Mouse (Mus musculus) bone marrow, adult 2 months (tissue): ENCODE measurements around the gene Nckipsd.

Experiments used
- CTCF ChIP-seq: fragments of 200-500 bp; IDR thresholded peaks from 2 replicates; pipeline ENCODE4 v1.5.1; 2011; ENCODE audit warnings: low read length, control low read depth; ENCODE audit not compliant: control insufficient read depth, insufficient read depth
- POLR2A ChIP-seq: fragments of 200-500 bp; IDR thresholded peaks from 2 replicates; pipeline ENCODE4 v1.6.1; 2011; ENCODE audit warnings: low read depth, mild to moderate bottlenecking, control low read depth, low read length, borderline replicate concordance; ENCODE audit not compliant: control insufficient read depth

GRCm38 (mm10) chr9:108806831-108807230 is 1.3 kb upstream of the Nckipsd start:
- TF ChIP-seq CTCF (no peak), POLR2A (no peak)
